Mouse (Mus musculus) neural tube, embryonic 14.5 days (tissue): ENCODE results near the gene Cdc42se2. TPM values are rescaled to one million over a fixed set of nuclear protein-coding genes. Genes with fewer than 3 reads are reported as not detected.

Experiments used
- ATAC-seq: fragments of 200-750 bp; cut with Nextera tagmentation; 2 replicates; pipeline ENCODE4 v1.8.0; 2017; ENCODE audit warnings: low read depth, mild to moderate bottlenecking, moderate TSS enrichment, moderate library complexity
- H3K27ac ChIP-seq: fragments of 300-500 bp; sonication (generic); 2 replicates; pipeline ENCODE4 v1.5.1; 2014; ENCODE audit warnings: low read depth, mild to moderate bottlenecking, control low read depth, low read length, moderate library complexity, mixed read lengths
- H3K27me3 ChIP-seq: fragments of 300-500 bp; sonication (generic); 2 replicates; pipeline ENCODE4 v1.6.1; 2014; ENCODE audit warnings: low read length; ENCODE audit not compliant: control insufficient read depth, insufficient read depth
- H3K36me3 ChIP-seq: fragments of 300-500 bp; sonication (generic); 2 replicates; pipeline ENCODE4 v1.6.1; 2014; ENCODE audit warnings: low read length, mixed read lengths; ENCODE audit not compliant: control insufficient read depth, insufficient read depth
- H3K4me1 ChIP-seq: fragments of 300-500 bp; sonication (generic); 2 replicates; pipeline ENCODE4 v1.6.1; 2014; ENCODE audit warnings: low read length; ENCODE audit not compliant: control insufficient read depth, insufficient read depth
- H3K4me2 ChIP-seq: fragments of 300-500 bp; sonication (generic); 2 replicates; pipeline ENCODE4 v1.6.1; 2014; ENCODE audit warnings: mild to moderate bottlenecking, low read depth, low read length, control low read depth
- H3K4me3 ChIP-seq: fragments of 300-500 bp; sonication (generic); 2 replicates; pipeline ENCODE4 v1.5.1; 2014; ENCODE audit warnings: low read depth, low read length, control low read depth, mixed read lengths
- H3K9ac ChIP-seq: fragments of 300-500 bp; sonication (generic); replicated peaks from 2 replicates; pipeline ENCODE4 v1.6.1; 2014; ENCODE audit warnings: low read depth, mild to moderate bottlenecking, control low read depth, low read length, mixed read lengths
- H3K9me3 ChIP-seq: fragments of 300-500 bp; sonication (generic); 2 replicates; pipeline ENCODE4 v1.6.1; 2016; ENCODE audit warnings: low read length; ENCODE audit not compliant: control insufficient read depth
- WGBS: fragments of 180-500 bp; shearing (Covaris S2); extraction: QIAGEN DNeasy Blood & Tissue Kit; methylation state at CpG from one replicate; pipeline ENCODE4 v1.1.7; 2014; 5-methylcytosine and 5-hydroxymethylcytosine counted together
- polyA plus RNA-seq: library from polyadenylated mRNA; unstranded; fragments of >200 nt; fragmentation: Nextera tagmentation; extraction: Ambion mirVana; gene quantifications from 2 replicates; pipeline ENCODE4 v1.2.1, GENCODE M21; 2014

The Cdc42se2 gene
- polyA plus RNA-seq, 1 experiment from 2014 or later = 152 TPM

DNA sequence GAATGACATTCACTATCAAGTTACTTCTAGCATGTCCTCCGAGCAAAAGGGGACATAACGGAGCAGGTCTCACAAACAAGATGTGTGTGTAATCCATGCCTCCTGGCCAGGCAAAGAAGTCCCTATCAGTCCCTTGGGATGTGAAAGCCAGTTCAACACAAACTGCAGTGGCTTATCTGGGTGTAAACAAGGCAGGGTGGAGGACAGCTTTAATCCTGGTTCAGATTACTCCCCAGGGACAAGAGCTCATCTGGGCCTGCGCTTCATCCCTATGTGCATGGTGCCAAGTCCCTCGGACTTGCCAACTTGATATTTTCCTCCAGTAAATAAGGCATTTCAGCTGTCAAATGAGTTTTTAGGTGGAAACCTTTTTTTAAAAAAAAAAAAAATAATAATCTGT, 36.0 kb downstream of the Cdc42se2 start:
- no peak overlapping the region for H3K4me2 ChIP-seq
- 0 out of 2 replicates have a peak, but pooled peaks cover 4% of the 10 kb centered on the region for H3K36me3 ChIP-seq
- H3K9ac ChIP-seq = no peak overlapping the region
- H3K27me3 ChIP-seq = no peaks in the 10 kb centered on the region
- H3K4me3 ChIP-seq = no peak overlapping the region
- no peak for ATAC-seq
- H3K27ac ChIP-seq = no peak overlapping the region; the same call in 1 of the 2 replicates
- peaks cover 18% of the 10 kb centered on the region for H3K4me1 ChIP-seq
- 33% methylated on average over 4 of the region's 4 CpGs for WGBS
- no peaks in the 10 kb centered on the region for H3K9me3 ChIP-seq

DNA sequence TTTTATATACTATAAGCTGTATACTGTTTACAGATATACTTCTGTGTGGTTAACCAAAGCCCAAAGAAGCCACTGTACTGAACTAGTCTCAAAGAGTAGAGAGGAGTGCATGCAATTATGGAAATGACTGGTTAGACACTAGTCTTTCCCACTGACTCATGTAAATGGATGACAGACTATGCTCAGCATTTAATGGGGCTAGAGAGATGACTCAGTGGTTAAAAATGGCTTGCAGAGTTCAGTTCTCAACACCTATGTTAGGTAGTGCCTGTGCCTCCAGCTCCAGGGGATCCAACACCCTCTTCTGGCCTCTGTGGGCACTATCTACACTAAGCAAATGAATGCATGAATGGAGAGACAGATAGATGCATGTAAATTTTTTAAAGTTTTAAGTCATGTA, 38.6 kb downstream of the Cdc42se2 start:
- ATAC-seq = no peak
- H3K4me3 ChIP-seq = no peak overlapping the region
- no peaks in the 10 kb centered on the region for H3K27me3 ChIP-seq
- H3K4me2 ChIP-seq = no peak overlapping the region
- no peak overlapping the region for H3K9ac ChIP-seq
- no peaks in the 10 kb centered on the region for H3K4me1 ChIP-seq
- H3K27ac ChIP-seq = no peak overlapping the region
- H3K36me3 ChIP-seq = 0 out of 2 replicates have a peak, but pooled peaks cover 4% of the 10 kb centered on the region
- H3K9me3 ChIP-seq = no peaks in the 10 kb centered on the region

DNA sequence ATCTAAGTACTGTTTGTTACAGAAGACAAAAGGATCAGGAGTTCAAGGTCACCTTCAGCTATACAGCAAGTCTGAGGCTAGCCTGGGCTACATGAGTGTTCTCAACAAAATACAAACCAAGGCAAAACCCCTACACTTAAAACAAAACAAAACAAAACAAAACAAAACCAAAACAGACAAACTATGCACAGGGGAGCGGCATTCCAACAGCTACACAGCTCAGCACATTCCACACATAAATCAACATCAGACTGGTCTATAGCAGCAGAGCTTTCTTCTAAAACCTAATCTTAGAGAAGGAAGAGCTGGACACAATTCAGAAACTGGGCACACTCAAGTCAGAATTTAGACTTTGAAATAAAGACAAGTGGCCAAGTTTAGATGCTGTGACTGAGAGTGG, 43.2 kb downstream of the Cdc42se2 start:
- 0 out of 2 replicates have a peak, but pooled peaks cover 1% of the 10 kb centered on the region for H3K36me3 ChIP-seq
- no peak overlapping the region for H3K4me3 ChIP-seq
- H3K9ac ChIP-seq = no peak overlapping the region
- no peak for ATAC-seq
- H3K27me3 ChIP-seq = no peaks in the 10 kb centered on the region
- H3K4me1 ChIP-seq = no peaks in the 10 kb centered on the region
- no peaks in the 10 kb centered on the region for H3K9me3 ChIP-seq
- WGBS = 76% methylated on average over 1 of the region's 1 CpGs
- H3K4me2 ChIP-seq = no peak overlapping the region
- no peak overlapping the region for H3K27ac ChIP-seq

DNA sequence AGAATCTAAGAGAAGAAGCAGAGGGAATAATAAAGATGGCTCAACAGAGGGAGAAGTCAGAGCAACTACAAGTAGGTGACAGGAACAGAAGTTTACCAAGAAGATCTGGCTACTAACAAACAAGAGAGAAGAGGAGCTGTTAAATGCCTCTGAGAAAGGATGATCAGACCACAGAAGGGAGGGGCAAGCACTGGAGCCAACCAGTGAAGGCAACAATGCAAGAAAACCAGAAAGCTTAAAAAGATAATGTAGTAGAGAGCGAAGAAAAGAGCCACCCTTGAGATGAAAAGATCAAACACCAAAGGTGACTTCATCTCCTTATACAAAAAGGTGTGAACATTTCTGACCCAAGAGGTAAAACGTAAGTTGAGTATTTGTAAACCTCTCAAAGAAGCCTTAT, 46.1 kb downstream of the Cdc42se2 start:
- Histone ChIP-seq H3K36me3 (no peaks in the 10 kb centered on the region; the same call in 1 of the 2 replicates), H3K4me2 (no peak overlapping the region), H3K9ac (no peak overlapping the region), H3K4me3 (no peak overlapping the region), H3K27ac (no peak overlapping the region), H3K4me1 (no peaks in the 10 kb centered on the region), H3K9me3 (no peaks in the 10 kb centered on the region), H3K27me3 (no peaks in the 10 kb centered on the region)
- WGBS = 97% methylated on average over 2 of the region's 2 CpGs
- no peak for ATAC-seq

DNA sequence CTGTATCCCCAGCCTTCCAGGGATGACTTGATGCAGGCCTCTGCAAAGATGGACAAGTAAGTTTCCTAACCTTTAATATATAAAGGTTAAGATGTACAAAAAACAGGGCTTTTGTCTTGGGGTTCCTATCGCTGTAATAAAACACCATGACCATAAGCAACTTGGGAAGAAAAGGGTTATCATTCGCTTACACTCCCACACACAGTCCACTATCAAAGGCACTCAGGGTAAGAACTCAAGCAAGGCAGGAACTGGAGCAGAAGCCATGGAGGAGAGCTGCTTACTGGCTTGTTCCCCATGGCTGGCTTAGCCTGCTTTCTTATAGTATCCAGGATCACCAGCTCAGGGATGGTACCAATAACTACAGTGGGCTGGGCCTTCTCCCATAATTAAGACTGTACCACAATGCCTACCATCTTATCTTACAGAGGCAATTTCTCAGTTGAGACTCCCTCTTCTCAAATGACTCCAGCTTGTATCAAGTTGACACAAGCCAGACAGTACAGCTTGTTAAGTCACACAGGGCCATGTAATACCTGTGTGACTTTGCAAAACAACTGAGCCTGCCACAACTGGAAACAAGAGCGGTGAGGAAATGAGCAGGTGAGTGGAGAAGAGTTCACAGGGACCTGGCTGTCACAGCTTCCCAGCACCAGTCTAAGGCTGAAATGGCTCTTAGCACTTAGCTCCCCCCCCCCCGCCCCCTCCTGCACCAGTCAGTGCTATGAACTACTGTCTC, 48.3 kb downstream of the Cdc42se2 start:
- no peak overlapping the region for H3K9ac ChIP-seq
- no peaks in the 10 kb centered on the region for H3K27me3 ChIP-seq
- no peak for ATAC-seq
- no peak overlapping the region for H3K4me2 ChIP-seq
- H3K36me3 ChIP-seq = peaks cover 4% of the 10 kb centered on the region; the same call in 1 of the 2 replicates
- no peaks in the 10 kb centered on the region for H3K4me1 ChIP-seq
- H3K27ac ChIP-seq = no peak overlapping the region
- H3K9me3 ChIP-seq = no peaks in the 10 kb centered on the region
- H3K4me3 ChIP-seq = no peak overlapping the region
- WGBS = 97% methylated on average over 4 of the region's 4 CpGs

DNA sequence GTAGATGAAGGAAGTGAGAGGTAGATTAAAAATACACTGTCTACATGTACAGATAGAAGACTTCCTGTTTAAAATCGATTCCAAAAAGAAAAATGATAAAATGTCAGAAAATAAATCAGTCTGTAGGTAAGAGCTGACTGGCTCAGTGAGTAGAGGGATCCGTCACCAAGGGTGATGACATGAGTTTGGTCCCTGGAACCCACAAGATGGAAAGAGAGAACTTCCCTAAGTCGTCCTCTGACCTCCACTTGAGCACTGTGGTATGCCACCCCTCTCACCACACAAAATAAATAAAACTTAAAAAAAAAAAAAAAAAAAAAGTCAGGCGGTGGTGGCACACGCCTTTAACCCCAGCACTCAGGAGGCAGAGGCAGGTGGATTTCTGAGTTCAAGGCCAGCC, 50.6 kb downstream of the Cdc42se2 start:
- Histone ChIP-seq H3K27ac (no peak overlapping the region), H3K36me3 (peaks cover 4% of the 10 kb centered on the region; the same call in 1 of the 2 replicates), H3K27me3 (no peaks in the 10 kb centered on the region), H3K9ac (no peak overlapping the region), H3K4me3 (no peak overlapping the region), H3K9me3 (no peaks in the 10 kb centered on the region), H3K4me1 (no peaks in the 10 kb centered on the region), H3K4me2 (no peak overlapping the region)
- ATAC-seq = no peak
- WGBS = 96% methylated on average over 5 of the region's 5 CpGs

DNA sequence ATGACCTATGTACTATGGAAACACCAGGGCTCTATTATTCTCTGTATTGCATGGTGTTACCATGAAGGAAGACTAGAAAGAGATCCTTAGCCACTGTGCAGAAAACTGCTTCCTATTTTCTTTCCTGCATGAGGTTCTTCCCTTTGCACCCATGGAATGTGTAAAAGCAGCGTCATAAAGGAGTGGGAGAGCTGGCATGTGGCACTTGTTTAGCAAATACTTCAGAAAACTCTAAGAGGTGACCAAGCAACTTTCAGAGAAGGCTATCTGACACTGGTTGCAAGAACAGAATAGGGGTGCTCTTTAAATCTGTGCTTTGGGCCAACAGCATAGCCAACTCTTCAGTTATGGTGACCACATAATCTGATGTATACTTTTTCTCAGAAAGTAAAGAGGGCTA, 52.4 kb downstream of the Cdc42se2 start:
- Histone ChIP-seq H3K4me1 (no peaks in the 10 kb centered on the region), H3K36me3 (peaks cover 4% of the 10 kb centered on the region; the same call in 1 of the 2 replicates), H3K9me3 (no peaks in the 10 kb centered on the region), H3K27me3 (no peaks in the 10 kb centered on the region), H3K4me2 (no peak overlapping the region), H3K9ac (no peak overlapping the region), H3K27ac (no peak overlapping the region), H3K4me3 (no peak overlapping the region)
- ATAC-seq = no peak
- 84% methylated on average over 1 of the region's 1 CpGs for whole genome bisulfite sequencing

DNA sequence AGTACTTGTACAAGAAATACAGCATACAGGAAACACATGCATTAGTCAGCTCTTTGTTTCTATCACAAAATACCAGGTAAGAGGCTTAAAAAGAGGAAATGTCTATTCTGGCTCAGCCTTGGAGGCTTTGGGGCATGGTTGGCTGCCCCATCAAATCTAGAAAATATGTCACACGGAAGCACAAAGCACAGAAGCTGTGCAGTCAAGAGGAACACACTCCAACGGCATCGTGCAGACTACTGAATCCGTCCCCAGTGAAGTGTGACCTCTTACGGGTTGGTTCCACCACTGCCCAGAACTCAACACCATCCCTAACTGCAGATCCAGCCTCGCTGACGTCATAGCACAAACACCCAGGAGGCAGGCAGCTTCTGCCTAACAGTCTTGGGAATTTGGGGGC, 53.9 kb downstream of the Cdc42se2 start:
- no peak overlapping the region for H3K4me3 ChIP-seq
- 71% methylated on average over 7 of the region's 7 CpGs for WGBS
- H3K27me3 ChIP-seq = no peaks in the 10 kb centered on the region
- no peak overlapping the region for H3K4me2 ChIP-seq
- no peak for ATAC-seq
- no peak overlapping the region for H3K27ac ChIP-seq
- no peaks in the 10 kb centered on the region for H3K9me3 ChIP-seq
- no peak overlapping the region for H3K9ac ChIP-seq
- no peaks in the 10 kb centered on the region for H3K4me1 ChIP-seq
- H3K36me3 ChIP-seq = peaks cover 4% of the 10 kb centered on the region; the same call in 1 of the 2 replicates

DNA sequence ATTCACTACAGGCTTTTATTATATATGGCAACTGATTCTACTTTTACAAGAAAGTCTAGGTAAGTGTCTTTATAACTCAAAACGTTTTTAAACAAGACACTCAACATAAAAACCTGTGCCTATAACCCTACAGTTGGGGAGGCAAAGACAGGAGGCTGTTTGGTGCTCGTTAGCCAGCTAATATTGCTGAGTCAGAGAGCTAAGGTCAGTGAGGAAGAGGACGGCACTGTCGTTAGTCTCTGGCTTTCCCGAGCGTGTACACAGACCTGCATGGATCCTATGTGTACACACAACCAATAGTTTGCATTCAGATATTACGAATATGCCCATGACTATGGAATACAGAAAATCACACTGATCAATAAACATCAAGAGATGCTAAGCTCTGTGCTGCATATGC, 56.1 kb downstream of the Cdc42se2 start:
- Histone ChIP-seq H3K4me2 (no peak overlapping the region), H3K9ac (no peak overlapping the region), H3K27me3 (no peaks in the 10 kb centered on the region), H3K36me3 (peaks cover 4% of the 10 kb centered on the region; the same call in 1 of the 2 replicates), H3K27ac (no peak overlapping the region), H3K4me1 (no peaks in the 10 kb centered on the region), H3K4me3 (no peak overlapping the region), H3K9me3 (no peaks in the 10 kb centered on the region)
- WGBS = 93% methylated on average over 7 of the region's 7 CpGs
- no peak for ATAC-seq
